Mouse (Mus musculus): ENCODE data around the gene Chst5. TPM values are rescaled to one million over a fixed set of nuclear protein-coding genes. Genes with fewer than 3 reads are reported as not detected.
"Not testable (repeated sequence)": the region's sequence is repeated elsewhere in the genome, so short reads cannot be mapped to it uniquely, and the experiment has no call there.

The Chst5 gene
- 1.2 and 1.4 TPM in 2 replicates for polyA plus RNA-seq (2012; rRNA removed)

DNA sequence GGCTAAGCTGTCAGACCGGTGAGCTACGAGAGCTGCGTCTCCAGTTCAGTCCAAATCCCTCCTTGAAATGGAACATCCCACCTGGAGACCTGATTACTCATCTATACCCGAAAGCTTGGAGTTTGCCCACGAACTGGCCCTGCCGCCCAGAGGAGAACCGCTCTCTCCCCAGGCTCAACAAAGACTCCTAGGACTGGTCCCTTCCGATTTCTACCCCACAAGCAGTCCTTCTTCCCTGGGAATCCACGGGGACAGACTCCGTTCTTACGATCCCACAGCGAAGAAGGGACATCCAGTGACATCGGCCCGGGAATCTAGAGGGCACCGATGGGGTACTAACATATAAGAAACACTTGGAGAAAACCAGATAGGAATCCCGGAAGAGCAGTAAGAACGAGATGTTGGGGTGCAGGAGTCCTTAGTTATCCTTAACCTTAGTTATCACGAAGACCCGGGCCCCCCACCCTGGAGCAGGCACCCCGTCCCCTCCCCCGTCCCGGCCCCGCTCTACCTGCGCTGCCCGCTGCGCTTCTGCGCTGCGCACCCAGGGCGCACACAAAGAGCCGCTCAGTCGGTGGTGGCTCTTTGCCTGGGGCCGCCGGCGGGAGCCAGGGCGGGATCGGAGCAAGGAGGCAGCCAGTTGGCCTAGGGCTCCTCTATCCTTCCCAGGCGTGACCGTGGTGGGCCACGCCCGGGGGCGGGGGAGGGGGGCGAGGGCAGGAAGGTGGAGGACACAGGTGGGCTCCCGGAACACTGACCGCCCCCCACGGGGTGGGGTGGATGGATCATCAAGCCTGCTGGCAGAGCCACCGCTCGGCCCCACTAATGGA, at the start of gene Chst5:
Gene Chst5, minus strand, starts transcription at position 827 of the 830 bp plus-strand sequence.
- no peak for DNase-seq (ENCODE audit: extremely low spot score in 1 of 2, low spot score in 1 of 2)

DNA sequence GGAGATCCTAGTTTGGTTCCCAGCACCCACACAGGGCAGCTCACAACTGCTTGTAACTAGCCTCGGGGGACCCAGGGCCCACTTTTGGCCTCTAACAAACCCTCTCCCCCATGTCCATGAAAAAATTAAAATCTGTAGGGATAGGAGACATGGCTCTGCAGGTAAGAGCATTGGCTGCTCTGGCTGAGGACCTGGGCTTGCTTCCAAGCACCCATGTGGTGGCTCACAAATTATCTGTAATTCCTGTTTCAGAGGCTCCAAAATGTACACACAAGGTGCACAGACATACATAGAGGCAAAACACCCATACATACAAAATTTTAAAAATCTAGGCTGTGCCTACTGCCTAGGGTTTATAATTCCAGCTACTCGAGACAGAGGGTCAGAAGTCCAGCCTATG, 47.0 kb upstream of the Chst5 start:
- no peak for DNase-seq (ENCODE audit: extremely low spot score in 1 of 2, low spot score in 1 of 2)

DNA sequence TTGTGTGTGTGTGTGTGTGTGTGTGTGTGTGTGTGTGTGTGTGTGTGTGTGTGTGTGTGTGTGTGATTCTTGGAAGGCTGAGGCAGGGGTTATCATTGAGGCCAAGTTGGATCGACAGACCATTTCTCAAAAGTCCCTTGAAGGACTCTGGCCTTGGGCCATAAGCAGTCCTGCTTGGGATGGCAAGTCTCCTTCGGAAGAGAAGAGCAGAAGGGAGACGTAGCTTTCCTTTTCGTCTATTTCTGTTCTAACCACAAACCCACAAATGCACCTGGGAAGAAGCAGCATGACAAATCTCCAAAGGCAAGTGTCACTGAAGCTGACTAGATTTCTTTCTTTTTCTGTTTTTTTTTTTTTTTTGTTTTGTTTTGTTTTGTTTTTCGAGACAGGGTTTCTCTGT, 45.6 kb upstream of the Chst5 start:
- DNase-seq (ENCODE audit: extremely low spot score in 1 of 2, low spot score in 1 of 2), result no peak

DNA sequence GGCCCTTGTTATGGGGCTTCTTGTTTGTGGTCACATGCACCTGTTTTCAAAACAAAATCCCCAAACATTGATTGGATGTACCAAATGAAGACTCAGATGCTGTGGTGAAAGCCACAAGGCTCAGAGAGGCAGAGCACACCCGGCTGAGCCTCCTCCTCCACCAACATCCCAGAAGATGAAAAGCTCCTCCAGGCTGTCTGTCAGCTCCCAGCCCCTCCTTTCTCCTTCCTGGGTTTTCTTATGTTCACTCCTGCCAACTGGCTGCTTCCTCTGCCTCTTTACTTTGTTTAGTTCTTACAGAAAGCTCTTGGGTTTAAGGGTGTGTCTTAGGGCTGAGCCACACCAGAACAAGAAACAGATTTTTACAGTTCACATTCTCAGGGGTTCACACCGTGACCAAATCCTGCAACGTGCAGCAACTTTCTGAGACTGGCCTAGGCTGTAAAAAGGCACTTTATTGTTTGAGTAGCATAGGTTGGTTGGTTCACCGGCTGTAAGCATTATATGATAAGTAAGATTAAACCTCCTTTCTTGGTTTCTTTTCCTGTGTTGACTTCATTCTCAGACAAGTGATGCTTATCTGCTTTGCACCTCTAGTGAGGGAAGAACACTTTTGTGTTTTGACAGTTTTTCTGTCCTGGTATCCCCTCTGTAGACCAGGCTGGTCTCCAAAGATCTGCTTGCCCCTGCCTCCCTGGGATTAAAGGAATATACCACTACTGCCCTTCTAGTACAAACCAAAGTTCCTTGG, 44.8 kb upstream of the Chst5 start:
- no peak for DNase-seq (ENCODE audit: extremely low spot score in 1 of 2, low spot score in 1 of 2)

DNA sequence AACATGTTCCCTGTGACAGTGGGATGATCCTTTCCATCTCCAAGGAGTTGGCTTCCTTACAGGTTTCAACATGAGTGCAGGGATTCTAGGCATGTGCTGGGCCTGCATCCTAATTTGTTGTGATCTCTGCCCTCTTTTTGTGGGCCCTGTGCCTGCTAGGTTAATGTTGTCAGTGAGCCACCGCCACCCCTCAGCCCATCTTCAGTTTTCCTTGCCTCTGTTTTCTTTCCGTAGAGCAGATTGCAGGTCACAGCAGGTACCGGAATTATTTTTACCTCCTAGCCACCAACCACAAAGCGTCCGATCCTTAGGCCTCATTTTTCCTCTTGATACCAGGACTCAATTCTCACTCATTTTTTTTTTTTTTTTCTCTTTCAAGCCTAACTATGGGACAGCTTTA, 41.7 kb upstream of the Chst5 start:
- DNase-seq (ENCODE audit: extremely low spot score in 1 of 2, low spot score in 1 of 2), result no peak

DNA sequence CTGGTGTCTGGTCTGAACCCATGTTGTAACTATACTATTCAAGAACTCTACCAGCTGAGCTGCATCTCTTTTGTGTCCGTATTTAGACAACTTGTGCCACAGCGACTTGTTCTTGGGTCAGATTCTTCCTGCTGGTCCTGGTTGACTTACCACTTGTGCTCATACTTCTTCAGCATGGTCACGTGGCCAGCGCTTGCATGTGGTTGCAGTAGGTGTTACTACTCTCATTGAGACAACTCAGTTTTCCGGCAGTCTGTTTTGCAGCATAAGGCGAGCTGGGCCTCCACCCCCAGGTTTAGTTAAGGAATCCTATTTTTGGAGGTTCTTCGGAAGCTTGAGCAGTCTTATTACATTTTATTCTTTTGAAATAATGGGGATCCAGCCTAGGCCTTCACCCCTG, 41.1 kb upstream of the Chst5 start:
- DNase-seq (ENCODE audit: extremely low spot score in 1 of 2, low spot score in 1 of 2), result peak; percentile 73 to 75

DNA sequence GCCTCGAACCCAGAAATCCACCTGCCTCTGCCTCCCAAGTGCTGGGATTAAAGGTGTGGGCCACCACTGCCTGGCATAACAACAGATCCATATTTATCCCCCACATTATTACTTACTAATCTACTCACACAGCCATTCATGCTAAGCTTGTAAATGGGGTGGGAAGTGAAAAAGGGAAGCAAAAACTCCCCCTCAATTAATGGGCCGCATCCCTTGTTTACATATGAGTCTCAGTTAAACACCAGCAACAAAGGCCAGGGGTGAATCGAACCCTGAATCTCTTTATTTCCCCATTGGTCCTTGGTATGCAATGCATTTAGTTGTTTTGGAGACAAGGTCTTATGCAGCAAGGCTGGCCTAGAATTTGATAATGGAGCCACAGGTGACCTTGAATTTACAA, 40.6 kb upstream of the Chst5 start:
- DNase-seq (ENCODE audit: extremely low spot score in 1 of 2, low spot score in 1 of 2), result no peak

DNA sequence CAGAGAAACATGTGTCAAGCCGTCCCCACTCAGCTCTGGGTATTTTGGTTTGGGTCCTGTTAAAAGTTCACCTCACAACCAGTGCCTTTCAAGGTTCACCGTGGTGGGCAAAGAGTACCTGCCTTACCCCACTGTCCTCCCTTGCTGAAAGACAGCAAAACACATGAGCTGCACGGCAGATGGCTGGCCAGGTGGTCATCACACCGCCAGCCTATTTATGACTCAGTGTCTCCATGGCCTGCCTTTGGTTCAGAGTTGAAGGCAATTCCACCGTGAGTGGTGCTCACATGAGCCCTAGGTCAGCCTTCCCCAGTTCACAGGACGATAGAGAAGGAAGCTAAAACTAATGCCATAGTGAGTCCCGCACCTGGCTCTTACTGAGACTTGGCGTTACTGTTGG, 37.7 kb upstream of the Chst5 start:
- no peak for DNase-seq (ENCODE audit: extremely low spot score in 1 of 2, low spot score in 1 of 2)

DNA sequence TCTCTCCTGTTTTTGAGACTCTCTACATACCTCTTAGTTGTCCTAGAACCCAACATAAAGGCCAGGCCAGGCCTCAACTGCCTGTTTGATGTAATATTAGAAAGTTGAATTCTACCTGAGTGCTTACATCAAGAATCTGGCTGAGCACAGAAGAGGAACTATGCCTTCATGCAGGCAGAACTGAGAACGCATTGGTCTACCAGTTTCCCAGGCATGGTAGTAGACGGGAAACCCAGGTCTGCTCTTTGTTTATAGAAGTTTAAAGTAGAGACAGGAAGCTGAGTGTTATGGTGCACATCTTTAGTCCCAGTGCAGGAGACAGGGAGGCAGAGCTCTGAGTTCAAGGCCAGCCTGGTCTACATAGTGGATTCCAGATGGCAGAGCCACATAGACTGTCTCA, 36.9 kb upstream of the Chst5 start:
- no peak for DNase-seq (ENCODE audit: extremely low spot score in 1 of 2, low spot score in 1 of 2)

DNA sequence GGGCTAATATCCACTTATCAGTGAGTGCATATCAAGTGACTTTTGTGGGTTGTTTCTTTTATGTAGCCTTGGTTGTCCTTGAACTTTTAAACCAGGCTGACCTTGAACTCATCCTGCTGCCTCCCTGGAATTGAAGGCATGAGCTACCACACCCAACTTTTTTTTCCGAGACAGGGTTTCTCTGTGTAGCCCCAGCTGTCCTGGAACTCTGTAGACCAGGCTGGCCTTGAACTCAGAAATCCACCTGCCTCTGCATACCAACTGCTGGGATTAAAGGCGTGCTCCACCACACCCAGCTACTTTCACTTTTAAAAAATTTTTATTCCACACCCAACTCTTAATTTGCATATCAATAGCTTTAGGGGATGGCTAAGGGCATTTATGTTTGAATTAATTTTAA, 33.3 kb upstream of the Chst5 start:
- DNase-seq (ENCODE audit: extremely low spot score in 1 of 2, low spot score in 1 of 2), result no peak

DNA sequence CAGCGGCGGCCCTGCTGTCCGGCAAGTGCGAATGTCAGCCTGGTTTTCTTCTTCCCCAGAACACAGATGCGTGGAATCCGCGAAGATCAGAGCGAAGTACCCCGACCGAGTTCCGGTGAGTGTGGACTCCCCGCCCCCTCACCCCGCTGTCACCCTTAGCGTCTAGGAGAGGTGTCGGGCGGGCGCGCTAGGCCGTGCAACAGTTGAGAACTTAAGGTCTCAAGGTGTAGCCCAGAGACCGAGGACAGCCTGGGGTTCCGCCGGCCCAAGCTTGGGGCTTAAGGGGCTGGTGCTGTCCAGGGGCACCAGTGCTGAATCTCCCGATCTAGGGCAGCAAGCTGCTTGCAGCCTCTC, 30.8 kb upstream of the Chst5 start:
- no peak for DNase-seq (ENCODE audit: extremely low spot score in 1 of 2, low spot score in 1 of 2)

DNA sequence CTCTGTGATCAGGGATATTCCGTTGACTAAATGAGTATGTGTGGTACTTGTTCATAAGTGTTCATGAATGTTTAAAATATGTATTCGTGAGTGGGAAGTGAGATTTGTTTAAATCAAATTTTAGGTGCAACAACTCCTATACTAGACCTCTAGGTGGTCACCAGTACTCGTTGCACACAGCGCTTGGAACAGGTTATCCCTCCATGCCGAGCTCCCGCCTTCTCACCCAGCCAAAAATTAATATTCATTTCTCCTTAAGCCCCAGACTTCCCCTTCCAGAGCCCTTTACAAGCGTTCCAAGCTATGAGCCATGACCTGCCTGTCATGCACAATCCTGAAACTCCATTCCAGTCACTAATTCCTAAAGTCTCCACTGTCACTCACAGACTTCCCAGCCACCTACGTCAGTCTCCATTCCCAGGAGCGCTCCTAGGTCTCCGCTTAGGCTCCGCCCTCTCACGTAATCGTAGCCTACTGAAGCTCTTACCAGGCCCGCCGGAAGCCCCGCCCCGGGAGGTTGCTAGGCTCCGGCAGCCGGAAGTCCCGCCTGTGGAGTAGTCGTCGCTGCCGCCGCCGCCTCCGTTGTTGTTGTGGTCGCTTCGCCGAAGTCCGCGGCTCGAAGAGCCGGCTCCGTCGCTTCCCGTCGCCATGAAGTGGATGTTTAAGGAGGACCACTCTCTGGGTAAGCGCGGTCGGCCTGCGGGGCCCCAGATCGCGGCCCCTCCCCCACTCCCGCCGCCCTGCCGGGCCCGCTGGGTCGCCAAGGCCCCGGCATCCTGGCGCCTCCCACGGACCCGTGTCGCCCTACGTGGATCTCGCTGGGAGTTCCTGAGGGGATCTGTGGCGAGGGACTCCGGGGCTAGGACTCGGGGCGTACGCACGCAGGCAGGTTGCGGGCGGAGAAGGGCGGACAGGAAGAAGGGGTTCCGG, 30.2 kb upstream of the Chst5 start, which contains the start of gene Gabarapl2:
Gene Gabarapl2, plus strand, starts transcription at position 533 of the 930 bp plus-strand sequence.
- peak; percentile 96 to 98 for DNase-seq (ENCODE audit: extremely low spot score in 1 of 2, low spot score in 1 of 2)

DNA sequence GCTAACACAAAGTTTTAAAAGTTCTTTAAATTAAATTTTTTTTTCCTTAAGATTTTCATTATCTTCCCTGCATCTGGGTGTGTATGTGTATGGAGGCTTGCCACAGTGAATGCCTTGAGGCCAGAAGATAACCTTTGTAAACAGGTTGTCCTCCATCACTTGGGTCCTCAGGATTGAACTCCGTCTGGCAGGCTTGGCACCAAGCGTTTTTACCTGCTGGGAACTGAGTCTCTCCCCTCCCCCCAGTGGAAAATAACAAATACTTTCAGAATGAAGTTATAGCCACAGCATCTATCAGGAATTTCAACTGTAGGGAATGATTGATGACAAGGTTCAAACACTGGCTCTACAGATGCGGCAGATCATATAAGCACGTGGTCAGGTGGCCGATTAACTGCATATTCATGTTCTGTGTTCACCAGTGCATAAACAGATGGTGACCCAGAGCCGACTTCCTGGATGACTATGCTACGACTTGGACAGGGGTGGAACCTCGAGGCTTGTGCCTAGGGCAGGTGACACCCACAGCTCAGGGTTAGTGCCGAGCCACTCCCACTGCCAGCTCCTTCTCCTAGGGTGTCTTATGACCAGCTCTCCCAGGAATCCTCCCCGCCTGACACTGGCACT, 29.4 kb upstream of the Chst5 start:
- DNase-seq (ENCODE audit: extremely low spot score in 1 of 2, low spot score in 1 of 2), result no peak

DNA sequence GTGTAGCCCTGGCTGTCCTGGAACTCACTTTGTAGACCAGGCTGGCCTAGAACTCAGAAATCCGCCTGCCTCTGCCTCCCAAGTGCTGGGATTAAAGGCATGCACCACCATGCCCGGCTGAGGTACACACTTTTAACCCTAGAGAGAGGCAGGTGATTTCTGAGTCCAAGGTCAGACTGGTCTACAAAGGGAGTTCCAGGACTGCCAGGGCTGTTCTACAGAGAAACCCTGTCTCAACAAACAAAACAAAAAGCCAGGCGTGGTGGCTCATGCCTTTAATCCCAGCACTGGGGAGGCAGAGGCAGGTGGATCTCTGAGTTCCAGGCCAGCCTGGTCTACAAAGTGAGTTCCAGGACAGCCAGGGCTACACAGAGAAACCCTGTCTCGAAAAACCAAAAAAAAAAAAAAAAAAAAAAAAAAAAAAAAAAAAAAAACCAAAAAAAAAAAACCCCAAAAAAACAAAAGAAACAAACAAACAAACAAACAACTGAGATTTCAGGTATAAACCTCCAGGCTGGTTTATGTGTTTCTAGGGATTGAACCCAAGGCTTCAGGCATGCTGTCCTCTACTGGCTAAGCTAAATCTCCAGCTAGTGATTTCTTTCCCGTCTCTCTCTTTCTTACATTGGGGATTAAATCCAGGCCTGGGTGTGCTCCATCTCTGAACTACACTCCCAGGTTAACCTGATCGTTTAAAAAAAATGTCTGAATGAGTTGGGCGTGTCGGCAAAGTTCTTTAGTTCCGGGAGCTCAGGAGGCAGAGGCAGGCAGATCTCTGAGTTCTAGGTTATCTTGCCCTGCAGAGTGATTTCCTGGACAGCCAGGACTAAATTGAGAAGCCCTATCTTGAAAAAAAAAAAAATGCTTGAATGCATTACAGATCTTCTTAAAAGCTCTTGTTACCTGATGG, 28.1 kb upstream of the Chst5 start:
- DNase-seq (ENCODE audit: extremely low spot score in 1 of 2, low spot score in 1 of 2), result not testable (repeated sequence)

DNA sequence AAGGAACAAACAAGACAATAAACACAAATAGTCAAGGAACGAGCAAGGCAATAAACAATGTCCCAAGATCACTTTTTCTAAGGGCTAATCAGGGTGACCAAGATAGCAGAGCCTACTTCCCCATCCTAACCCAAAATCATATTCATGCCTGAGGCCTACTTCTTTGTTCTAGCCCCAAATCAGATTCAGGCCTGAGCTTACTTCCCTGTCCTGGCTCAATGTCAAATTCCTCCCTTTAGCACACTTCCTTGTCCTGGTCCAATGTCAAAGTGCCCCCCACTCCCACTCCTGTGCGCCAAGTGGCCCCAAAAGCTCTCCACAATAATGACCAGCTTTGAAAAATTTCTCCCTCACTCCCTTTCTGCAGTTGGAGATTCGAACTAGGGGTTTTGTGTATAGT, 26.9 kb upstream of the Chst5 start:
- DNase-seq (ENCODE audit: extremely low spot score in 1 of 2, low spot score in 1 of 2), result no peak

DNA sequence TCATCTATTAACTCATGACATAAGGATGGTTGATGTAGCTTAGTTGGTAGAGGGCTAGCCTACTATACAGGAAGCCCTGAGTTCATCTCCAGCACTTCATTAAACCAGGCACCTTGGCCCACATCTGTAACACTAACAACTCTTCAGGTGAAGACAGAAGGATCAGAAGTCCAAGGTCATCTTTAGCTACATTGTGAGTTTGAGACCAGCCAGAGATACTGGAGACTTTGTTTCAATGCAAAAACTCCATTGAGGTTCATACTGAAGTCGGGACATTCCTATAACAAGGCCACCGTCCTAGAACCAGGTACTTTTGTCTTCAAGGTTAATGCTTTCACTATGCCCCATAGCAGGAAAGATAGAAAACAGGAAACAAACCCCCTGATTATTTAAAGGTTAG, 24.0 kb upstream of the Chst5 start:
- DNase-seq (ENCODE audit: extremely low spot score in 1 of 2, low spot score in 1 of 2), result no peak

DNA sequence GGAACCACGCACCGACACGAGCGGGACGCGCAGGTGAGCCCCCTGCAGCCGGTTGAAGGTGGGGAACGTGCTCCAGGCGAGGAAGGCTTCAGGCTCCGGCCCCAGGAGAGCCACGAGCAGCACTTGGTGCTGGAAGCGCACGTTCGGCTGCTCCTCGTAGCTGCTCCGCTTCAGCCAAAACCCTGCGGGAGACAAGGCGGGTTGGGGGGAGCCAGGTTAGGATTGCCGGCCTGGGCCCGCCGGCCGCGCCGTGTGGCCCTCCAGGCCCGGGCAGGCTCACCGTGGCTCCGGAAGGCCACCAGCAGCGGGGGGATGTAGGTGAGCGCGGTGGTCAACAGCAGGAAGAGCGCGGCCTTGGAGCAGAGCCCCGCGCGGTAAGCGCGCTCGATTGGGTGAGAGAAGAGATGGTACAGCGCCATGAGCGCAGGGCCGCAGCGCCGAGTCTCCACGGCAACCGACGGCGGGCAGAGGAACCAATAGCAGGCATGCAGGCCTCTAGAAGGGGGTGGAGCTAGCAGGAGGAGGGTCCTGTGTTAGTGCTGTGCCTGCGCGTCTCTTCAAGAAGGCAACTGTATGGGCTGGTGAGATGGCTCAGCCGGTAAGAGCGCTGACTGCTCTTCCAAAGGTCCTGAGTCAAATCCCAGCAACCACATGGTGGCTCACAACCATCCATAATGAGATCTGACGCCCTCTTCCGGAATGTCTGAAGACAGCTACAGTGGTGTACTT, 23.3 kb upstream of the Chst5 start, which contains the start of gene Tmem231:
Gene Tmem231, minus strand, starts transcription at position 534 of the 729 bp plus-strand sequence.
- peak; percentile 86 to 92 for DNase-seq (ENCODE audit: extremely low spot score in 1 of 2, low spot score in 1 of 2)

DNA sequence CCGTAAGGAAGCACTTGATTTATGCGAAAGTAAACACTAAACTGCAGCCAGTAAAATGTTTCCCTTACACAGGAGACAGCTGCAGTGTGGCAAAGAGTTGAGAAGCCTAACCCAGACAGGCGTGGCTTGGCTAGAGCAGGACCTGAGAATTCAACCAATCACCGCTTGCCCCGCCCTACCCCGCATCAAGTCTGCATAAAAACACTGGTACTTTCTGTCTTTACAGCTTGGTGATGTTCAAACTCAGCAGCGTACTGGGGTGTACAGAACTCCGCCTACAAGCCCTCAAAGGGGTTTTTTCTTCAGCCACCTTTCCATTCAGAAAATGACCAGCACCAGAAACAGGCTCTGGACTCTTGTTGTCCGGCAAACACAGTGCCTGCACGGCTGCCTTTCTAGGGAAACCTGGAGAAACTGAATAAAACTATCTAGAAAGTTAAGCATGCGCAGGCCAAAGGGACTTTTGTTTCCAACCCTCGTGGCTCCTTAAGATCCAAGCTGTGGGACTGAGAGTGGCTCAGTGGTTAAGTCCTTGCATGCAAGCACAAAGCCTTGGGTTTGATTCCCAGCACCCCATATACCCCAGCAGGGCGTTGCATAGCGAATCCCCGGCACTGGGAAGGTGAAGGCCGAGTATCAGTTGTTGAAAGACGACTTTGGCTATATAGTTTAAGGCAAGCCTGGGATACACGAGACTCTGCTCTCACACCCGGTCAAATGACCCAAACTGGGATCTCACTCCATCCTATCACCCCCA, 22.5 kb upstream of the Chst5 start:
- peak in 1 of 2 experiments; percentile 32 for DNase-seq (ENCODE audit: extremely low spot score in 1 of 2, low spot score in 1 of 2)

Data from frontal cortex, adult 2 months (tissue).